26 mouse cellular contexts compared by ENCODE assay signal in the genomic region with DNA sequence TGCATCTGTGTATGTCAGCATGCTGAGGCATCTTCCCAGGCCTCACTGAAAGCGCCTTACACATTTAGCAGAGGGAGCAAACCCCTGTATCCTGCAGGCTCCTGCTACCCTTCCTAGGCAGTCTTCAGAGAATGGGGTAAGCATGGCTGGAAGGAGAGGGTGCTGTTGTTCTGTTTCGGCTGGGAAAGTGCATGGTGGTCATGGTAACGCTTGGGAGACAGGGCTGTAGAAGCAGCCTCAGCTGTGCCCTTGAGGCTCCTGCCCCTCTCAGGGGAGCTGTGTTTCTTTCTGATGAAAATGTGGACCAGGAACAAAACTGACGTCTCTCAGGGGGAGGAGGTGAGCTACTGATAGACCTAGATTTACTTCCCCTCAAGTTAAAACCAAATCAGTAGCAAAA. TPM values are rescaled to one million over a fixed set of nuclear protein-coding genes. Genes with fewer than 3 reads are reported as not detected.
DNase-seq lines count a peak whose midpoint lies in the region; ATAC-seq and TF ChIP-seq lines count a peak whose summit lies in the region.
"Had no signal": no experiment of that assay in that cellular context is flagged by ENCODE, and none has a peak within 500 bp of the region (broad histone marks: within the 10 kb centered on the region; RNA-seq: fewer than 3 reads in every experiment).

No protein-coding gene starts in this region.

- peaks cover 6% of the 10 kb centered on the region for H3K9me3 ChIP-seq in heart, embryonic 12.5 days (replicated peaks)
- H3K9me3 ChIP-seq in midbrain, embryonic 14.5 days (ENCODE audit: control insufficient read depth, low read length), result no peaks in the 10 kb centered on the region
- 0 out of 2 replicates have a peak, but pooled peaks cover 5% of the 10 kb centered on the region for H3K9me3 ChIP-seq in midbrain, embryonic 10.5 days (replicated peaks)
- H3K9me3 ChIP-seq: liver, embryonic 13.5 days; neural tube, embryonic 12.5 days; stomach, embryonic 15.5 days had no signal

- no peak overlapping the region for H3K9ac ChIP-seq in heart, embryonic 12.5 days
- H3K9ac ChIP-seq in midbrain, embryonic 14.5 days (replicated peaks; ENCODE audit: low read length), result no peak overlapping the region
- H3K9ac ChIP-seq: liver, embryonic 13.5 days; neural tube, embryonic 12.5 days; stomach, embryonic 15.5 days had no signal

- H3K4me3 ChIP-seq in heart, embryonic 12.5 days, result no peak overlapping the region
- H3K4me3 ChIP-seq in midbrain, embryonic 14.5 days (replicated peaks; ENCODE audit: low read depth, low read length), result no peak overlapping the region
- no peak overlapping the region for H3K4me3 ChIP-seq in midbrain, embryonic 10.5 days
- H3K4me3 ChIP-seq: liver, embryonic 13.5 days; neural tube, embryonic 12.5 days; stomach, embryonic 15.5 days had no signal

- no peak for ATAC-seq in heart, embryonic 12.5 days (ENCODE audit: insufficient number of reproducible peaks, low FRiP score)
- ATAC-seq in midbrain, embryonic 14.5 days (ENCODE audit: low FRiP score, low TSS enrichment), result no peak
- ATAC-seq in monocyte, adult 5-6 weeks (replicated peaks; ENCODE audit: insufficient number of reproducible peaks, low FRiP score, low TSS enrichment, poor library complexity, severe bottlenecking), result no peak
- ATAC-seq: inflammation-experienced regulatory T-cells, adult 6 months had no signal

- H3K27me3 ChIP-seq in heart, embryonic 12.5 days (replicated peaks), result no peaks in the 10 kb centered on the region
- H3K27me3 ChIP-seq in midbrain, embryonic 14.5 days (ENCODE audit: control insufficient read depth, insufficient read depth, low read length), result no peaks in the 10 kb centered on the region
- no peaks in the 10 kb centered on the region for H3K27me3 ChIP-seq in midbrain, embryonic 10.5 days (ENCODE audit: low read depth, poor library complexity, severe bottlenecking)
- H3K27me3 ChIP-seq: liver, embryonic 13.5 days; neural tube, embryonic 12.5 days; stomach, embryonic 15.5 days had no signal

- peak overlapping the region; percentile 13; the same call in 1 of the 2 replicates for H3K27ac ChIP-seq in heart, embryonic 12.5 days (ENCODE audit: poor library complexity, severe bottlenecking)
- 0 out of 2 replicates have a peak overlapping the region, but pooled peaks have one; percentile 20 for H3K27ac ChIP-seq in midbrain, embryonic 14.5 days (replicated peaks; ENCODE audit: low read depth, low read length)
- no peak overlapping the region; the same call in 1 of the 2 replicates for H3K27ac ChIP-seq in midbrain, embryonic 10.5 days (replicated peaks)
- H3K27ac ChIP-seq: kidney, postnatal 0 days; liver, embryonic 13.5 days; neural tube, embryonic 12.5 days; stomach, embryonic 15.5 days had no signal

- H3K4me1 ChIP-seq in heart, embryonic 12.5 days (replicated peaks), result peaks cover 70% of the 10 kb centered on the region
- H3K4me1 ChIP-seq in midbrain, embryonic 14.5 days (ENCODE audit: control insufficient read depth, insufficient read depth, low read length), result no peaks in the 10 kb centered on the region
- peaks cover 7% of the 10 kb centered on the region; the same call in 1 of the 2 replicates for H3K4me1 ChIP-seq in midbrain, embryonic 10.5 days
- H3K4me1 ChIP-seq: liver, embryonic 13.5 days; neural tube, embryonic 12.5 days; stomach, embryonic 15.5 days had no signal

- no peak for TF ChIP-seq POLR2A in brain, embryonic 14.5 days (IDR thresholded peaks at IDR 0.05; ENCODE audit: borderline replicate concordance, extremely low read depth, insufficient read depth, insufficient read length, poor library complexity, severe bottlenecking)

- intact Hi-C loops in heart, postnatal 10 days (cut with DNase I), result no loop called here

- no peak for TF ChIP-seq CTCF in brain, embryonic 14.5 days (IDR thresholded peaks at IDR 0.05; ENCODE audit: borderline replicate concordance, extremely low read depth, insufficient read depth, insufficient read length)

- DNase-seq in heart, postnatal 10 days, result no peak
- DNase-seq in midbrain, embryonic 14.5 days, result peak; percentile 36
- no peak for DNase-seq in midbrain, embryonic 10.5 days (ENCODE audit: low spot score)
- DNase-seq in ZHBTc4 (ENCODE audit: low read depth, low spot score), result peak; percentile 15
- peak; percentile 60 for DNase-seq in brain, embryonic 14.5 days (ENCODE audit: low read depth)
- DNase-seq in gastrocnemius, postnatal 4 days (ENCODE audit: low spot score in 2 of 2), result no peak
- DNase-seq: adrenal gland, postnatal 14 days; cerebellum, adult 11 months; cerebellum, adult 9-11 months; gastrocnemius, postnatal 14 days; kidney, adult 2 months; layer of hippocampus, adult 9-11 months; liver, embryonic 13.5 days; lung, adult 2 months; thymus, postnatal 25 days had no signal

- 40% methylated on average over 4 of the region's 4 CpGs for WGBS in heart, embryonic 12.5 days
- WGBS in midbrain, embryonic 14.5 days, result 44% methylated on average over 4 of the region's 4 CpGs
- 66% methylated on average over 4 of the region's 4 CpGs for WGBS in midbrain, embryonic 10.5 days

- no peak overlapping the region for H3K4me2 ChIP-seq in heart, embryonic 12.5 days
- no peak overlapping the region for H3K4me2 ChIP-seq in midbrain, embryonic 14.5 days (ENCODE audit: low read length)
- H3K4me2 ChIP-seq: liver, embryonic 13.5 days; neural tube, embryonic 12.5 days; stomach, embryonic 15.5 days had no signal

- no peaks in the 10 kb centered on the region; the same call in 1 of the 2 replicates for H3K36me3 ChIP-seq in heart, embryonic 12.5 days
- no peaks in the 10 kb centered on the region for H3K36me3 ChIP-seq in midbrain, embryonic 14.5 days (ENCODE audit: control insufficient read depth, insufficient read depth, low read length)
- no peaks in the 10 kb centered on the region for H3K36me3 ChIP-seq in midbrain, embryonic 10.5 days
- H3K36me3 ChIP-seq: liver, embryonic 13.5 days; neural tube, embryonic 12.5 days; stomach, embryonic 15.5 days had no signal

RNA-seq across cellular contexts. Expression of gene Togaram2, which starts 34.7 kb away (rescaled TPM):
- 2.7 and 2.9 TPM in 2 replicates for polyA plus RNA-seq in heart, embryonic 12.5 days (2016; fragmentation: Nextera tagmentation; extraction: Ambion mirVana)
- 1 to 10 TPM; 1.7 to 2.0 TPM for total RNA-seq in heart, postnatal 10 days (2021)
- polyA plus RNA-seq in midbrain, embryonic 14.5 days (2014; fragmentation: Nextera tagmentation; extraction: Ambion mirVana), result 0.14 and 0.35 TPM in 2 replicates
- polyA plus RNA-seq in midbrain, embryonic 10.5 days (2016; fragmentation: Nextera tagmentation; extraction: Ambion mirVana), result not detected in 2 replicates
- 0.61 and 0.68 TPM in 2 replicates for polyA plus RNA-seq in brain, embryonic 14.5 days (2012; rRNA removed)
- total RNA-seq in monocyte, adult 5-6 weeks (2017), result not detected in 3 replicates
- under 1 TPM; 0.39 to 0.47 TPM for total RNA-seq in gastrocnemius, postnatal 4 days (2021)
- total RNA-seq: adrenal gland, postnatal 14 days; common myeloid progenitor, adult 5-6 weeks; megakaryocyte, adult 5-6 weeks; MEL had no signal
- polyA plus RNA-seq: C2C12; inflammation-experienced regulatory T-cells, adult 6 months; liver, embryonic 13.5 days had no signal

RNA-seq across cellular contexts. Expression of gene Pcare, which starts 45.0 kb away (rescaled TPM):
- not detected in 2 replicates for polyA plus RNA-seq in heart, embryonic 12.5 days (2016; fragmentation: Nextera tagmentation; extraction: Ambion mirVana)
- total RNA-seq in heart, postnatal 10 days (2021), result under 1 TPM; 0.57 to 0.77 TPM
- polyA plus RNA-seq in midbrain, embryonic 14.5 days (2014; fragmentation: Nextera tagmentation; extraction: Ambion mirVana), result not detected in 2 replicates
- not detected in 2 replicates for polyA plus RNA-seq in midbrain, embryonic 10.5 days (2016; fragmentation: Nextera tagmentation; extraction: Ambion mirVana)
- not detected in 2 replicates for polyA plus RNA-seq in brain, embryonic 14.5 days (2012; rRNA removed)
- not detected in 3 replicates for total RNA-seq in monocyte, adult 5-6 weeks (2017)
- not detected for total RNA-seq in gastrocnemius, postnatal 4 days (2021)
- total RNA-seq: adrenal gland, postnatal 14 days; common myeloid progenitor, adult 5-6 weeks; gastrocnemius, postnatal 14 days; megakaryocyte, adult 5-6 weeks; MEL had no signal
- polyA plus RNA-seq: C2C12; inflammation-experienced regulatory T-cells, adult 6 months; kidney, adult 2 months; kidney, postnatal 0 days; large intestine, adult 2 months; neural tube, embryonic 12.5 days; stomach, embryonic 15.5 days had no signal

Comparison
In these comparisons a context has a peak if more than half of its experiments do, and no peak if none do; other contexts are left out.
1. DNase-seq: peak in midbrain, embryonic 14.5 days (single experiment), ZHBTc4 (single experiment) and brain, embryonic 14.5 days (single experiment); none in heart, postnatal 10 days (0 of 2), midbrain, embryonic 10.5 days (single experiment) and gastrocnemius, postnatal 4 days (0 of 2).